Mouse (Mus musculus): Measurements from ENCODE around the gene Adcy1.

Adcy1 gene

DNA sequence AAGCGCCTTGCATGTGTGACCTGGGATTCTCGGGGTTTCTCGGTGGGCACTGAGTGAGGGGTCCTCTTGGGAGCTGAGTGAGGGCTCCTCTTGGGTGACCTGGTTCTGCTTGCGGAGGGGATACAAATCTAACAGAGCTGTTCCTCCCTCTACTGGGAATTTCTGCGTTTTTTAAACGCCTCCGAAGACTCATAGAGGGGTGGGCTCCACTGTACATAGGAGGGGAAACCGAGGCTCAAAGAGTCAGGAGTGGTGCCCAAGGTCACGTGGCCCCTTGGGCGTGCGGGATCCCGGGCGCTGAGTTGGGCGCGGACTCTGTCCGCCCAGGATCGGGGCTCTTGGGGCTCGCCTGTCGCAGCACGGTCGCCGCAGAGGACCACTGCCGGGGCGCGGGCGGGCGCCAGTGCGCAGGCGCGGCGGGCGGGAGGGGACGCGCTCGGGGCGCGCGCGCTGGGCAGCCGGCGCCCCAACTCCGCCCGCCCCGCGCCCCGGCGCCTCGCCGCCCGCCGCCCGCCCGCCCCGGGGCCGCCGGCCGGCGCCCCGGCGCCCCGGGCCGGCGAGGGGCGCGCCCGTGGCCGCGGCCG lies at the start of gene Adcy1:
Gene Adcy1 (plus strand): TSS at position 489 of the 584 bp plus-strand sequence.
- DNase-seq (ENCODE audit: low read depth, low spot score), result no peak

DNA sequence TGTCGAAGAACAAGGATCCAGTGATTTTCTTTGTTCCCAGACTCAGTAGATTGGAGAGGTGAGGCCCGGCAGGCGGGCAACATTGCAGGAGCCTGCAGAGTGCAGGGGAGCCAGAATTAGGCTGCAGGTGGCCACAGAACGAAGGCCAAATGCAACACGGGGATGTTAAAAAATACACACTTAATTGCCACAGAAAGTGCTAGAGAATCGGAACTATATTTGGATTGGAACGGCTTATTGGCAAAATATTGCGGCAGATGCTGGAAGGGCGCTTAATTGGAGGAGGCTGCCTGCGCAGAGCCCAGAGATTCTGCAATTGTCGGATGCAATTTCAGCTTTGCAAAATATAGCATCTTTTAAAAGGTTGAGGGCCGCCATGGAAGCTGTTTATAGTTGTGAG lies 46.4 kb upstream of the Adcy1 start:
- no peak for DNase-seq (ENCODE audit: low read depth, low spot score)

DNA sequence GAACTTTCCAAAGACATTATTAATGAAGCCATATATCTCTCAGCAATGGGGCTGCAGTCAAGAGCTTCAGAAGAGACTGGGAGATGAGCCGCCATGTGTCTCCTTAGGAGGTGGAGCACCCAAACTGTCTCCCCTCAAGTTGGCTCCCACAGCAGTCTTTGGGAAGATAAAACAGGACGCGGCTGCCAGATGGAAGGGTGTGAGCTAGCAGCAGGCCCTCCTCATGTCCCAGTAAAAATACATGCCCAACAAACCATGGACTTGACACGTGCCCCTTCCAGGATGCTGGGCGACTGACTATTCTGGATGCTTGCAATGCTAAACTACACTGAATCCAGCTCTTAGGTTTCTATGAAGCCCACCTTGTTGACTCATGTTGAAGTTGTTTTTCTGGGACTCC lies 45.2 kb upstream of the Adcy1 start:
- DNase-seq (ENCODE audit: low read depth, low spot score), result no peak

DNA sequence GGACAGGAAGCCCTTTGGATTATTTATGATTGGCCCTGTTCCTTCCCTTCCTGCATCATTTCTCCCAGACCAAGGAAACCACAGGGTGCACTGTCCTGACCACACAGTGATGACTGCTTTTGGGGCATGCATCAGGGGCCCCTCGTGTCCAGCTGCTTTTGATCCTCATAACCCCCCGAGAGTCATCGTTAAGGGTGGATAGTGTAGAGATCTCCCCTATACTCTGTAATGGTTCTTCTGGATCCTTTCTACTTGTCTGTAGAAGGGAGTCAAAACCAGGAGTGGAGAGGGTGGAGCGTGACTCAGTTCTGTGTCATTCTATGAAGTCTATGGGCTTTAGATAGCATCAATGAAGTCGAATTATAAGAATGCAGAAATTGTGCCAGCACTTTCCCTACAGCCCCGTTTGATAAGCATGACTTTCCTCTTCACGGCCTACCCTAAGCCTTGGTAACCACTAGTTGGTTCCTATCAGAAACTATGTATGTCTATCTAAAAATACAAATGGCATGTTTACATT lies 44.2 kb upstream of the Adcy1 start:
- no peak for DNase-seq (ENCODE audit: low read depth, low spot score)

DNA sequence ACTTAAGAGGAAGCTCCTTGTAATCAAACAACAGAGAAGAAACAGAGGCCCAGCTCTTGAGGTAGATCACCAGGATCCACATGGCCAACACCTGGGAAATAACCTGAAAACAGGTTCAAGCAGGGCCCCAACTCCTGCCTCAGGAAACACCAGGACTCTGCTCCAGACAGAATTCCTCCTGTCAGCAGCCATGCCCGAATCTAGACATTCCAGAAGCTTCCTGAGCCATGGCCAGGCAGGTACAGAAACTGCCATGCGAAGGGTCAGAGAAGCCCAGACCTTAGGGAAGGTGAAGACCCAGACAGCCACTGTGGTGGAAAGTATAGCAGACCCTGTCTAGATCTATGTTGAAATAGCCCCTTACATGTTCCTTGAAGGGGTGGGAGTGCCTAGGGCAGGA lies 30.2 kb upstream of the Adcy1 start:
- no peak for DNase-seq (ENCODE audit: low read depth, low spot score)

DNA sequence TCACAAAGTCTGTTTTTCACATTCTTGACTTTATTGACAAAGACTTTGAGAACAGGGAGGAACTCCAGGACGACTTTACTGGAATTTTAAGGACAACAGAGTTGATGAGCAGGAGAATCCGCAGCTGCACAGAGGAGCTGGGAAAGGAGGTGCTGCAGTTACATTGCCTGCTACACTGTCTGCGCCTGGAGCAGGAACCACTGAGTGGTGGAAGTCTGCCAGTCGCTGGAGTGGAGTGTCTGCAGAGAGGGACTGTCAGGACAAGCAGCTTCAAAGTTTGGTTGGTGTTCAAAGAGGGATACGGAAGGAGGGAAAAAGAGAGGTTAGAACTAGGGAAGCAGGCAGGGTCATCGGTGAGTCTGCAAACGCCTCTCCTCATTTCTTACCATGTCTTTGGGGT lies 23.6 kb upstream of the Adcy1 start:
- DNase-seq (ENCODE audit: low read depth, low spot score), result no peak

DNA sequence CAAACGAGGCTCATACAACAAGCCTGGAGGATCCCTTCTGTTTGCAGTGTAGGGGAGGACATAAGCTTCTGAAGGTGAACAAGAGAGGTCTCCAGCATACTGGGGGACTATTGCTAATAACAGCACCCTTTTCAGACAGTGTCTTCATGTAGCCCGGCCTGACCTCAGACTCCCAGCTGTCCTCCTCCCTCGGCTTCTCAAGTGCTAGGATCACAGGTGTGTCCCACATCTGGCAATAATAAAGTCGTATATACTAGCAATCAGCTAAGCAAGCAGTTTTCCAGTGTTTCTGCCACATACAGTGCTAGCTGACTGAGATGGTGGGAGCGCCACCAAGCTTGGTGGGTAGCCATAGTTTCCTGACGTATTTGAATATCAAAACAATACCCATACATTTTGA lies 22.5 kb upstream of the Adcy1 start:
- no peak for DNase-seq (ENCODE audit: low read depth, low spot score)

DNA sequence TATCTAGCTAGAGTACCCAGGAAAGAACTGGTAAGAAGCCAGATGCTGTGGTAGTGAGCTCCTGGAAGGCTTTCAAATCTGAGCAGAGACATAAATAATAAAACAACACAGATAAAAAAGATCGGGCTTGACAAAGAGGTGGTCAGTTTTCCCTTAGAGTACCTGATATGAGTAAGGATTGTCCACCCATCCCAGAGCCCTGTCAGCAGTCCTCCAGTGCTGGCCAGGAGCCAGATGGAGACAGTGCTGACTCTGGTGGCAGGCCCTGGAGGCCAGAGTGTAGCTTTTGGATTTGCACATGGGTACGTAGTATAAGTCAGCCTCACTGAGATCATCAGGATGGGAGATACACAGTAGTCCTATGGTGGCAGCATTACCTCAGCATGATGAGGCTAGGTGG lies 16.1 kb upstream of the Adcy1 start:
- DNase-seq (ENCODE audit: low read depth, low spot score), result no peak

DNA sequence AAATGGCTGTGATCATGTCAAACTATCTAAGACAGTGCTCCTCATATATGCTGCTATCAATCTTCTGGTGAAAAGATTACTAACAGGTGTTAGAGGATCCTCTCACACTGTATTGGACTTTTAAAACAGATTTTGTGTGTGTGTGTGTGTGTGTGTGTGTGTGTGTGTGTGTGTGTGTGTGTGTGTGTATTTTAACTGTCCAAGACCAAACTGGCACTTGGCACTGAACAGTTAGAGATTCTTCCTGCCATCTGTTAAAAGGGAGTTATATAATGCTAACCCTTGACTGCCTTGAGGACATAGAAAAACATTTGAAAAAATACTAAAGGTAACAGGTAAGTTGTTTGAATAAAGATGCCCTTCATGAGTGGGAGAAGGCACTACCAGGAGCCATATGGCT lies 15.7 kb upstream of the Adcy1 start:
- DNase-seq (ENCODE audit: low read depth, low spot score), result no peak

DNA sequence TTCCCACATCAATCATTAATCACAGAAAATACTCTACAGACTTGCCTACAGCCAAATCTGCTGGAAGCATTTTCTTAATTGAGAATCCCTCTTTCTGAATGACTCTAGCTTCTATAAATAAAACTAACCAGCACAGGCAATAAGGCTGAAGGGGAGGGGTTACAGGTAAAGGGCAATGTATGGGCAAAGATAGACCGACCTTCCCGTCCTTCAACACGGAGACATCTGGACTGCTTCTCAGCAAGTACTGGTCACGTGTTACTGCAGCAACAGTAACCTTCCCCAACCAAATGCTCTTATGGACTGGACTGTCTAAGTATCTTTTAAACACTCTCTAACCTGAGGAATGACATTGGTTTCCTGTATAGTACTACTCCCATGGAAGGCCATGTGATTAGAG lies 9.6 kb upstream of the Adcy1 start:
- DNase-seq (ENCODE audit: low read depth, low spot score), result no peak

DNA sequence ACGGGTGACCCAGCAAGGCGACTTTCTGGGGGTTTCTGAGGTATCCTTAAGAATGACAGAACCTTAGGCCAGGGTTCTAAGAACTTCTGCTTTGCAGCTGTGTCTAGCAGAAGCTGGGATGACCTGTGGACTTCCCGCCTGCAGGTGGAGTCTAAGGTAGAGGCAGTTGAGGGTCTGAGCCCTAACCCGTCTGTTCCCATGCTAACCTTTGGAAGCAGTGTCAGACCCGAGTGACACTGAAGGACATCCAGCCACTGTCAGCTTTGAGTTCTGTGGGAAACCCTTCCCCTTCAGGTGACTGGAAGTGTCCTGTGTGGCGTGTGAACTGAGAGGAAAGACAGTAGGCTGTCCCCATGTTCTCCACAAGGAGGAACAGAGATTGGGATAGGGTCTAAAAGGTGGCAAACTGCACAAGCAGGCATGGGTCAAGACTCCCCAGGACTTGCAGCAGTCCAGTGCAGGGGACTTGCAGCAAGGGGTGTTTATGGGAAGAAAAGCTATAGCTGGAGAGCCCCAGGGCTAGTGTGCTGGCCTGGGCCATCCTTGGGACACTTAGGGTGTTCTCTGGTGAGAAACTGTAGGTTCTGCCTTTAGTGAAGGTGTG lies 8.5 kb upstream of the Adcy1 start:
- no peak for DNase-seq (ENCODE audit: low read depth, low spot score)

DNA sequence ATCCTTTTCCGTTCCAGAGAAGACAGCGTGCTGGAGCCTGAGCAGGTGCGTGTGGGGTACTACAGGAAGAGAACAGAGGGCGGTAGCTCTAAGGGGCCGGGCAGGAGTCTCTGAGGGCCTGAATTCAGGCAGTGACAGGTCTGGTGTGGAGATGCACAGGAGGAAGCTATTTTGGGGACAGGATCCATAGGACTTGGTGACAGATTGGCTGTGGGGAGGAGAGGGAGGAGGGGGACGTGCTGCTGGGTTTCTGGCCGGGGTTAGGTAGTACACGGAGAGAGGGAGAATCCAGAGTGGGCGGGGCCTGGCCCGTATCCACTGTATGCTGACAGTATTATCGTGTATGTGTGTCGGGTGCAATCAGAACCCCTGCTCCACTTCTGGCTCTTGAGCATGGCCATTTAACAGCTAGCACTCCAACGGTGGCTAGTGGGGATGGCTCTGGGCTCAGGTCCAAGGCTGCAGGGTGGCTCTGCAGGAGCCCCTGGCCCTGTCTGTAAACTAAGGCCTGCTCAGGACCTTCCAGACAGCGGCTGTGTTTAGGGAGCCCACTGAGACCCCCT lies 7.8 kb upstream of the Adcy1 start:
- DNase-seq (ENCODE audit: low read depth, low spot score), result no peak

DNA sequence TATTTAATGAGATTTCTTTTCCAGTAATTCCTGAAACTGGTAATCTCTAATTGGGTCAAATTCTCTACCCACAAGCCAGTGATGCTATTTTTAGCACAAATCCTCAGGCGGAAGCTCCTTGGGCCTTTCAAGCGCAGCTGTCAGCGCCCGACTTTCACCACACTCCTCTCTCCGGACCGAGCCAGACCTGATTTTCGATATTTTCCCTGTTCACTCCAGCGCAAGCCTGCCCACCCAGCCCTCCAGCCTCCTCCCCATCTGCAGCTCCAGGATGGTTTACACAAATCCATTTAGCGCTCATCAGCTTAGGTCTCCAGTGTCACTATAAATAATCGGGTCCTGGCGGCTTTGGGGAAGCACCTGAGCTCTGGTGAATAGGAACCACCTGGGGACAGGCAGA lies 7.2 kb upstream of the Adcy1 start:
- DNase-seq (ENCODE audit: low read depth, low spot score), result no peak

DNA sequence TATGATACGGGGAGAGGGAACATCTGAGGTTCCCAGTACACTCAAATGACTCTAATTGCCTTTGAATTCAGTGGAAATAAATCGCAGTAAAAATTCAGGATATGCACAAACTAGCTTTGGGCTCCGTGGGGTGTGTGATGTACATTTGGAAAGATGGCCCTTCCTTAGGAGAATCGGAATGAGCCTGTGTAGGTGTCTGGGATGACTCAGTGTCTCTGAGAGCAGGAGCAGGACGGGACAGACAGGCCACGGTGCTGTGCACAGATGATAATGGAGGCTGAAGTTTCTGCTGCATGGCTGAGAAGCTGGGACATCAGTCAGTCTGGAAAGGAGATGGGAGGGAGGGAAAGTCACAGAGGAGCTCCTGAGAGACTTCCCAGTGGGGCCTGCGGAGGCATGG lies 5.5 kb upstream of the Adcy1 start:
- DNase-seq (ENCODE audit: low read depth, low spot score), result no peak

DNA sequence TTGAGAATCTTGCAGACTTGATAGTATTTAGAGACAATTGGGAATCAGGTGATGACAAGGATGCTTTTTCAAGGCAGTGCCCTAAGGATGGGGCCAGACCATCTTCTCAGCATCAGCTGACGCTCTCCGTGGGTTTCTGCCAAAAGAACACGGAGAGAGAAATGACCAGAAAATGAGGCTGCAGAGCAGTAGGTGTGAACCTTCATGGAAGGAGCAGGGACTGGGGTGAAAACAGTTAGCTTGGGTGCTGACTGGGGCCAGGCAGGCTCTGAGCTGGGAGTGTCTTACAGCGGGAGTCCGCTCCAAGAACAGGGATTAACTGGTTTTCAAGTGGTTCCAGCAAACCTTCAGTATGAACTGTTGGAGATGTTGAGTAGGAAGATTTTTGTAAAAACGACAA lies 1.3 kb upstream of the Adcy1 start:
- DNase-seq (ENCODE audit: low read depth, low spot score), result no peak

DNA sequence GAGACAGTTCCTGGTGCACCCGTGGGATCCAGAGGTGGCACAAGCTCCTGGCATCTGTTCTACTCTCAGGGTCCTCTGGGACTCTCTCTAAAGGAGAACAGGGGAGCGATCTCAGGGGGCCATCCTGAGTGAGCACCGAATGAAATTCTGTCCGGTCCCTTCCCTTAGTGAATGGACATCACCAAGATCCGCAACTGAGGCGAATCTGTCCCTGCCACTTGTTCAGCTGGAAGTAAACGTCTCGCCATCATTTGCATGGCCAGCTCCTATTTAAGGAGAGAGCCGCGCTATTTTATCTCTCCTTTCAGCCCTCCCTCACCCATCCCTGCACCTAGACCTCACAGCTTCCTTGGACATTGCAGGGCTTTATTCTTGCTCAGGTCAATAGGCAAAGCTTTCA lies 723 bp upstream of the Adcy1 start:
- DNase-seq (ENCODE audit: low read depth, low spot score), result no peak

DNA sequence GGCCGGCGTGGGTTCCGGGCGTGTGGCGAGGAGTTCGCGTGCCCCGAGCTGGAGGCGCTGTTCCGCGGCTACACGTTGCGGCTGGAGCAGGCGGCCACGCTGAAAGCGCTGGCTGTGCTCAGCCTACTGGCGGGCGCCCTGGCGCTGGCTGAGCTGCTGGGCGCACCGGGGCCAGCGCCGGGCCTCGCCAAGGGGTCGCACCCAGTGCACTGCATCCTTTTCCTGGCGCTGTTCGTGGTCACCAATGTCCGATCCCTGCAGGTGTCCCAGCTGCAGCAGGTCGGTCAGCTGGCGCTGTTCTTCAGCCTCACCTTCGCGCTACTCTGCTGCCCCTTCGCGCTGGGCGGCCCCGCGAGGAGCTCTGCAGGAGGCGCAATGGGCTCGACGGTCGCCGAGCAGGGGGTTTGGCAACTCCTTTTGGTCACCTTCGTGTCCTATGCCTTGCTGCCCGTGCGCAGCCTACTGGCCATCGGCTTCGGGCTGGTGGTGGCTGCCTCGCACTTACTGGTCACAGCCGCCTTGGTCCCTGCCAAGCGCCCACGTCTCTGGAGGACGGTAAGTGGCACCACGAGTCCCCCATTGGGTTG lies 485 bp downstream of the Adcy1 start:
- no peak for DNase-seq (ENCODE audit: low read depth, low spot score)

DNA sequence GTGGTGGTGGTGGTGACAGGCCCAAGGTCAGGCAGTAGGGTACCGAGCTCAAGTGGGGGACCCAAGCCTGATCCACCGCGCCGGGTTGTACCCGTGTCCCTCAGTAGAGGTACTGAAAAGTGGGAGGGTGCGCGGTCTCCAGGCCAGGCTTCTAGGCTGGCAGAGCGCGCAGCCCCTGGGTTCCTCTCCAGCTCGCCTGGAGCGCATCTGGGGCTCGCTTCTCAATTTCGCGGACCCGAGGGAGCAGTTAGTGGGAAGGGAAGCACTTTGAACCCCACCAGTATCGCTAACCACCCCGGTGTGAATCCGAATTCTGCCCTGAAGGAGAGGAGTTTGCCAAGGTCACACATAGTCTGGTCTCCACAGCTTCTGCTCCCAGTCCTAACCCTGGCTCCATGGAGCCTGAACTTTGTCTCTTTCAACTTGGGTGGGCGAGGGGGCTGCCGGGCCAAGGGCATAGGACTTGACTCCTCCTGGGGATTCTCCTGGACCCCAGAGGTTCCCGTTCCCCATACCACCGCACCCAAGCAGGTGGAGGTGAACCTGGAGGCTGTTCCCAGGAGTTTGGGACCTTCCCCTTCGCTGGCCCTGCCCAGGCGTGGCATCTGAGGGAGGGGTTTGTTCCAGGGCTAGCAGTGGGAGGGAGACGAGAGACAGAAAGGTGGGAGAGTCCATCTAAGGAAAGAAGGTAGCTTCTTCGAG lies 1.3 kb downstream of the Adcy1 start:
- DNase-seq (ENCODE audit: low read depth, low spot score), result no peak

DNA sequence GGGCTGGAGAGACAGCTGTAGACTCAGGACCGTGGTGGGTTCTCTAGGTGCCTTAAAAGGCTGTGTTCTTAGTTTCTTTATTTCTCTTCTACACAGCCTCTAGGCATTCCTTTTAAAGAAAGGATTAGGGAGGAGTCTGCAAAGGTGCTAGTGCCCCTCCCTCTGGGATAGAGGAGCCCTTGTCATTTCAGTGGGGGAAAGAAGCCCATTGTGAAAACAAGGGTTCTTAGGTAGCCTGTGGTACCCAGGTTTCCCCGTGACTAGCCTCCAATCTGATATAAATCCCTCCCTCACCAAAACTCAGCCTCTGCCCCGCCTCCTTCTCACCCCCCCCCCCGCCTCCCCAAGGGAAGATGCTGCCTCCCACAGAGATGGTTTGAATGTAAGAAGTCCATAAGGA lies 2.1 kb downstream of the Adcy1 start:
- no peak for DNase-seq (ENCODE audit: low read depth, low spot score)

DNA sequence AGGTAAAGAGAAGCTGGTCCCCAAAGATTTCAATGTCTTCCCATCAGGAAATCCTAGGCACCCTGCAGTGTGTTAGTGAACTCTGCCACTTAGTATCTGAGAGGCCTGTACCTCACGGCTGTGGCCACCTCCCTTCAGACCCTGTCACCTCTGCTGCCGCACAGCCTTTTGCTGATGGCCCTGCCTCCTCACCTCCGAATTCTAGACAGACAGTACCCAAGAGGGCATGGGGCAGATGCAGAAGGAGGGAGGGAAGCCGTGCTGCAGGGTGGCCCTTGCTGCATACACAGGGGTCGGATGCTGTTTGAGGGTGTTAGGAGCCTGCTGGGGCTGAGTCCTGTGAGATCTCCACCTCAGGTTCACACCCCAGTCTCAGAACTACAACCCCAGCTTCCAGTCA lies 2.6 kb downstream of the Adcy1 start:
- DNase-seq (ENCODE audit: low read depth, low spot score), result no peak

DNA sequence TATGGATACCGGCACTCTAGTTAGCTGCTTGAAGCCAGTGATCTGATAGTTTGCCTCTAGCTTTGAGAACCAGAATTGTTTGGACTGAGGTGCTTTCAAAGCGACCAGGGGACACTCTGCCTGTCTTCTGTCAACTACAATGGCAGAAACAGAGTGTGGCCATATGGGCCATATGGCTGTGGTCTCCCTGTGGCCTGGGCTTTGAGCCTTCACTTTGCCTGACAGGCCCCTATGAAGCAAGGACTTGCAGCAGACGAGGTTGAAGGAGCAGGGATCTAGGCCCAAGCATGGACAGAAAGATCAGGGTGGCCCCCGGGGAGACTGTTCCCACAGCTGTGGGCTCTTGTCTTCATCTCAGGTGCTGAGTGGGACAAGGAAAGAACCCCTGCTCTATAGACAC lies 4.0 kb downstream of the Adcy1 start:
- DNase-seq (ENCODE audit: low read depth, low spot score), result no peak

DNA sequence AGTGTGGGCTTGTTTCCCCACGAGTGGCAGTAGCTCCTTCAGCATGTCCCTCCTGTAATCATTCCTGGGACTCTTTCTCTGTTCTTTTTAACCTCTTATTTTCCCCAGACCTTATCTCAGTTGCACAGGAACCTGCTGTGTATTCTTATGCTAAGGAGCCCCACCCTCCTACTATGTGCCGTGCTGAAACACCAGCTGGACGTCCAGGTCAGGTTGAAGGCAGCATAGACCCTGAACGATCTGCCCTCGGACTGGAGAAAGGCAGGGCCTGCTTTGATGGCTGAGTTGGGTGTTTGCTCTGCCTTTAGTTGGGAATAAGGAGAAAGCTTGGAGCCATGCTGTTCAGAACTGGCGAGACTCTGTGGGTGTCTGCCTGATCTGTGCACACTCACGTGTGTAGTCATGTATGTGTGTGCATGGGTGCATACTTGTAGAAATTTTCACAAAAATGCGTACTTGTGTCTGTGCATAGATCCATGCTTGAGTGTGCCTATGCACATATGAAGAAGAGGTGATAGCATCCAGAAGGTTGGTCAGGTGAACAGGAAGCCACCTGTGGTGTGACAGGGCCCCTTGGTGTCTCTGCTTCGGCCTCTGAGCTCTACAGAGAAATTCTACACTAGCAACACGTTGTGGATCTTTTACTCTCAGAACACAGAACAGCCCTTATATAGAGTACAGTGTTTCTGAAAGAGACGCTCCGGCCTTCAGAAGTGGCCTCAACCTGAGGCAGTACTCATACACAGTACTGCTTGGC lies 5.4 kb downstream of the Adcy1 start:
- DNase-seq (ENCODE audit: low read depth, low spot score), result no peak

Data from c-Kit-negative CD71-positive TER-119-positive erythroid progenitor cells, embryonic 14.5 days (primary cell).